Mouse (Mus musculus): ENCODE measurements around the gene Pecam1.
"Not testable (repeated sequence)": the region's sequence is repeated elsewhere in the genome, so short reads cannot be mapped to it uniquely, and the experiment has no call there.

Pecam1 gene

DNA sequence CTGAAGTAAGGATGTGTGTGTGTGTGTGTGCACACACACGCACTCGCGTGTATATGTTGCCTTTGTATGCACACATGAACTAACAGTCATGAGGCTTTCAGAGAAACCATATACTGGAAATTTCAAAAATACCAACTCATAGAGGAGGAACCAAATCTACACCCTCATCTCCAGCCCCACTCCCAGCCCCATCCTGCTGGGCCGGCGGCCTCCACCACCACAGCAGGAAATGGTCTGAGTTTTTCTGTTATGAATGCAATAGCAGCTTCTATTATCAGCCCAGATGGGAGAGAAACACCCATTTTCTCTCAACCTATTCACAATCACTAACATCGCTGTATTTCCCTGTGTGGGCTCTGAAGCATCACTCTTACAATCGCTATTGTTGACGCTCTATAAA, 128.4 kb downstream of the Pecam1 start:
- DNase-seq: no peak

DNA sequence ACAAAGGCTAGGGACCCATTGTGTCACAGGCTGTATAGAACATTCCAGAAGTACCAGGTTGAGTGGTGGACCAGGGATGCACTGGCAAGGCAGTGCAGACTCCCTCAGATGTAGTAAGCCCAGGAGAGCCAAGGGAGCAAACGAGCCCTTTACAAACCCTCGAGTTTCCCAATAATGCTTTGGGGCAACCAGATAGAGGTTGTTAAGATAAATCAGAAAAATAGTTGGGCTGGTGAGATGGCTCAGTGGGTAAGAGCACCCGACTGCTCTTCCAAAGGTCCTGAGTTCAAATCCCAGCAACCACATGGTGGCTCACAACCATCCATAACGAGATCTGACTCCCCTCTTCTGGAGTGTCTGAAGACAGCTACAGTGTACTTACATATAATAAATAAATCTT, 131.7 kb downstream of the Pecam1 start:
- DNase-seq: not testable (repeated sequence)

DNA sequence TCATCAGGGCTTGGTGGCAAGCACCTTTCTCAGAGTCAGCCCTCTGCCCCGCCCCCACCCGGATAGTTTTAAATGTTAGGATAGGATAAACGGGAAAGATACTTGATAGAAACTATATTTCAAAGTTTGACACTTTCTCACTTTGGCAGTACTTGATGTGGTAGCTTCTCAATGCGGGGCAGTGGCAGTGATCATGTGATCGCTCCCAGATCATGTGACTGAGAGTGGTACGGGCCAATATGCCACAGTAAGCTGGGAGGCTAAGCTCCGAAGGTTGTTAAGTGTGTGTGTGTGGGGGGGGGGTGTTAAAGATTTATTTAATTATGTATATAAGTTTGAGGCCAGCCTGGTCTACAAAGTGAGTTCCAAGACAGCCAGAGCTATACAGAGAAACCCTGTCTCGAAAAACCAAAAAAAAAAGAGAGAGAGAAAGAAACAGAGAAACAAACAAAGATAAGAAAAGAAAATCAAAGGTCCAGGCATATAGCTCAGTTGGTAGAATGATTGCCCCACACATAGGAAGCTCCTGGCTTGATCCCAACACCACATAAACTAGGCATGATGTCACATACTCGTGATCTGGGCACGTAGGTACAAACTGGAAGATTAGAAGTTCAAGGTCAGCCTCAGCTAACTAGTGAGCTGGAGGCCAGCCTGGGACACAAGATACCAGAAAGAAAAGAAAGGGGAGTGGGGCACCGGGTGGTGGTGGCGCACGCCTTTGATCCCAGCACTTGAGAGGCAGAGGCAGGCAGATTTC, 132.4 kb downstream of the Pecam1 start:
- DNase-seq: no peak

- DNase-seq: no peak
These were observed 134.9 kb downstream of the Pecam1 start for GRCm38 (mm10) chr11:106615561-106615960.

- no peak for DNase-seq
These were observed 136.1 kb downstream of the Pecam1 start for GRCm38 (mm10) chr11:106614339-106614645.

DNA sequence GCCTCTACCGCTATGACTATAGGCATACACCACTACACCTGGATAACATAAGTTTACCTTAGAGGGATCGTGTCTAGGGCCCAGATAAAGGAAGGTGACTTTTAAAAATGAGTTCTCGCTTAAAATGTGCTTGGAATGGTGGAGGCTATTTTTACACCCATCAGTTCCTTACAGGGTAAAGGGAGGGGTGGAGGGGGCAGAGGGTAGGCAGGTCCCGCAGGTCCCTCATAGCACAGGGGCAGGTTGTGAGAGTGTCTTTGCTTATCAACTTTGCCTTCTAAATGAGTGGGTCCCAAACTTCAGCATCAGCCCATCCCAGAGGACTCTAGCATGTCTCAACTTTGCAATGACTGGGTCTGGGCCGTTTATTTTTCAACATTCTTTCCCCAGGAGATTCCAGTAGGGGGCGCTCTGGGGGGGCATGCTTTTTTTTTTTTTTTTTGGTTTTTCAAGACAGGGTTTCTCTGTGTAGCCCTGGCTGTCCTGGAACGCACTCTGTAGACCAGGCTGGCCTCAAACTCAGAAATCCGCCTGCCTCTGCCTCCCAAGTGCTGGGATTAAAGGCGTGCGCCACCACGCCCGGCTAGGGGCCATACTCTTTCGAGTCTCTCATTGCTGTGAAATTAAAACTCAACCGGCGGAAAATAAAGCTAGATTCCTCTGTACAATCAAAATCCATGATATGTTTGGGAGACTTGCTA, 136.6 kb downstream of the Pecam1 start:
- DNase-seq: peak; percentile 69 to 72

GRCm38 (mm10) chr11:106612961-106613637, 137.3 kb downstream of the Pecam1 start, which contains the start of gene Tex2:
Tex2 (minus strand) TSS chr11:106613423.
- DNase-seq: peak; percentile 92 to 93

DNA sequence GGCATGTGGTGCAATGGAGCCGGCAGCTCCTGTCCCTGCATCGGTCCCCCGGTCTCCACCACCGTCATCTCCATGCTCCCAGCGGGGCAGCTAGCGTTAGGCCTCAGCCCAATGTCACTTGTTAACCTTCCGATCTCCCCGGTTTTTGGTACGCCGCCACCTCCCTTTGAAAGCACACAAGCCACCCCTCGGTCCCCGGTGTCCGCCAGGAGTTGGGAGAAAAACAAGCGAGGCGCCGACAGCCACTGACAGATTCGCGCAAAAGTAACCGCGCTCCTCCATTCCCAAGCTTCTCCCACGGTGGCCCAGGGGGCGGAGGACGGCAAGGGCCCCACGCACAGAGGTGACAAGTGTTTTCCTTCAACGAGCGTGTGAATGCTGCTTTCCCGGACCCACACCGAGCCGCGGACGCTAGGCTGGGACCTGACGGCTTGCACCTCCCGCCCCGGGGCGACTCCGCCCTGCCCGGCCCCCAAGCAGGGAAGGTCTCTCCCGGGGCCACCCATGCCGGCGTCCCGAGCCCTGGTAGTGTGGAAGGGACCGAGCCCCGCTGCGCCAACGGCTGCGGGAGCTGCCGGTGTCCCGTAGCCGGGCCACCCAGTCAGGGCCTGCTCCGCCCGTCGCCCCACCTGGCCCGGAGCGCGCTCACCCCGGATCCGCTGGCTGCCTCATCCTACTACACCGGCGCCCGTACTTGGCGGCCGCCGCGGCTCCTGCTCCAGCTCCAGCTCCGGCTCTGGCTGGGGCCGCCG, 138.0 kb downstream of the Pecam1 start:
- DNase-seq: peak; percentile 37 to 40

GRCm38 (mm10) chr11:106609731-106610130, 140.7 kb downstream of the Pecam1 start:
- DNase-seq: no peak

DNA sequence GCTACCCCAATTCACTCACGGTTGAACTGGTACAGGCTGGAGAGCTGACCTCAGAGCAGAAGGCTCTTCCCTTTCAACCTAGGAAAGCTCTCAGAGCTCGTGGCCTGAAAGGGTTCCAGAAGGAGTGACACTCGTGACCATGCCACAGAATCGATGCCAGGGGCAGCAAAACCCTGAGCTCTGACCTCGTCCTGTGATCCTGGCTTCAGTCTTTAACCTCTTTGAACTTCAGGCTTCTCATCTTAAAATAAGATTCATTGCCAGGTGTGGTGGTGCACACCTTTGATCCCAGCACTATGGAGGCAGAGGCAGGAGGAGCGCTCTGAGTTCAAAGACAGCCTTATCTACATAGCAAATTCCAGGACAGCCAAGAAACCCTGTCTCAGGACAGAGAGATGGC, 143.1 kb downstream of the Pecam1 start:
- DNase-seq: no peak

DNA sequence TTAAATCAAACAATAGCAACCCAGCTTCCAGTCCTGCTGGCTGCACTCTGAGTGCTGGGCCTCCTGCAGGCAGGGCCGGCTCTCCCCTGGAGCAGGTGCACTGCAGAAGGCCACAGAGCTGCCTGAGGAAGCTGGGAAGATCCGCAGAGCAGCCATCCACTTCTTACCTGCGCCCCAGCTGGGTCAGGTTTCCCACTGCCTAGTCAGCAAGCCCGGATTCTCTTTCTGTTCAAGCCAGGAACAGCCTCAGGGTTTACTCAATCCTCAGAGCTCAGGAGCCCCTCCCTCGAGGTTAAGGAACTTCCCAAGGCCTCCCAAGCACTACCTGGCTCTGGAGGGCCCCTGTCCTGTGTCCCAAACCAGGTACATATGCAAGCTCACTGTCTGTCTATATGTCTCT, 144.4 kb downstream of the Pecam1 start:
- no peak for DNase-seq
